Mouse (Mus musculus) small intestine, adult 2 months (tissue): ENCODE data around the gene Rp9. TPM values are rescaled to one million over a fixed set of nuclear protein-coding genes. Genes with fewer than 3 reads are reported as not detected.

ENCODE experiments used
- H3K27ac ChIP-seq: fragments of 200-500 bp; 2 replicates; pipeline ENCODE4 v1.5.1; 2012; ENCODE audit warnings: low read depth, low read length, control low read depth, inconsistent platforms; ENCODE audit not compliant: insufficient read depth
- H3K27me3 ChIP-seq: fragments of 200-500 bp; 2 replicates; pipeline ENCODE4 v1.6.1; 2012; ENCODE audit warnings: mild to moderate bottlenecking, moderate library complexity, low read length, inconsistent platforms; ENCODE audit not compliant: control insufficient read depth, insufficient read depth
- H3K36me3 ChIP-seq: fragments of 200-500 bp; 2 replicates; pipeline ENCODE4 v1.6.1; 2012; ENCODE audit warnings: mild to moderate bottlenecking, low read length, control low read depth, inconsistent platforms; ENCODE audit not compliant: control insufficient read depth, insufficient read depth
- H3K4me1 ChIP-seq: fragments of 200-500 bp; 2 replicates; pipeline ENCODE4 v1.6.1; 2012; ENCODE audit warnings: low read length, inconsistent platforms, mixed read lengths; ENCODE audit not compliant: control insufficient read depth, insufficient read depth, insufficient read length
- H3K4me3 ChIP-seq: fragments of 200-500 bp; 2 replicates; pipeline ENCODE4 v1.5.1; 2012; ENCODE audit warnings: low read depth, mild to moderate bottlenecking, control low read depth, inconsistent platforms, low read length, moderate library complexity
- CTCF ChIP-seq: fragments of 200-500 bp; IDR thresholded peaks from 2 replicates; pipeline ENCODE4 v1.5.1; 2012; ENCODE audit warnings: low read depth, mild to moderate bottlenecking, control low read depth, inconsistent platforms, low read length, moderate library complexity, mixed read lengths; ENCODE audit not compliant: insufficient replicate concordance, insufficient read length; ENCODE audit errors: extremely low read depth
- POLR2A ChIP-seq: fragments of 200-500 bp; IDR thresholded peaks from 2 replicates; pipeline ENCODE4 v1.6.1; 2012; ENCODE audit warnings: low read depth, mild to moderate bottlenecking, control low read depth, inconsistent platforms, low read length, moderate library complexity
- WGBS: fragments of 180-500 bp; shearing (Covaris S2); methylation state at CpG from one replicate; pipeline ENCODE4 v1.1.7; 2018; 5-methylcytosine and 5-hydroxymethylcytosine counted together
- polyA plus RNA-seq: library from polyadenylated mRNA; depleted of rRNA; stranded (reverse); fragments of >200 nt; gene quantifications from 2 replicates; pipeline ENCODE4 v1.2.3, GENCODE M21; 2012; rRNA removed

Gene Rp9
- polyA plus RNA-seq, 1 experiment, result 106 TPM

DNA sequence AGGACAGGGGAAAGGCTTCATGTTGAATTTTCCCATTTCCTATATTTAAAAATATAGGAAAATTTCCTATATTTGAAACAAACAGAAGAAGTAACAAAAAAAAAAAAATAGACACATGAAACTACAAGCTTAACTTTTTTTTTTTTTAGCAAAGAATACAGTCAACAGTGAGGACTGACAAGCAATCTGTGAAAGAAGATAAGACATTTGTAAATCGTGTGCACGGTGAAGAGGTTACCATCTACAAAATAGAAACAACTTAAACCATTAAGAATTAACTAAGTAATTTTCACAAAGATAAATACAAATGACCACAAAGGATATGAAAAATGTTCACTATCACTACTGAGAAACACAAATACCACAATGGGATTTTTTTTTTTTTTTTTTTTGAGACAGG lies 103.3 kb downstream of the Rp9 start:
- no peak overlapping the region for H3K4me3 ChIP-seq
- H3K27ac ChIP-seq, result no peak overlapping the region
- peaks cover 10% of the 10 kb centered on the region for H3K36me3 ChIP-seq
- 81% methylated on average over 2 of the region's 2 CpGs for WGBS
- no peaks in the 10 kb centered on the region; the same call in 1 of the 2 replicates for H3K4me1 ChIP-seq
- TF ChIP-seq CTCF (no peak), POLR2A (no peak)
- H3K27me3 ChIP-seq, result no peaks in the 10 kb centered on the region

Other genes with a start within 250 kb of the Rp9 start
- 4.3 and 8.9 TPM in 2 replicates for gene Zfp809, start 244.0 kb downstream of the Rp9 start, polyA plus RNA-seq
- gene Zfp599, start 209.8 kb downstream of the Rp9 start, polyA plus RNA-seq, result 0.13 and 0.16 TPM in 2 replicates
- gene Zfp810, start 162.1 kb downstream of the Rp9 start, polyA plus RNA-seq, result 1.7 and 2.6 TPM in 2 replicates
- 0.99 and 1.3 TPM in 2 replicates for gene Anln, start 80.6 kb downstream of the Rp9 start, polyA plus RNA-seq
- 0.20 and 0.23 TPM in 2 replicates for gene 9530077C05Rik, start 58.2 kb downstream of the Rp9 start, polyA plus RNA-seq
- gene Gm17545, start 15.5 kb downstream of the Rp9 start, polyA plus RNA-seq, result not detected in 2 replicates
- gene Bbs9, start 6.0 kb upstream of the Rp9 start, polyA plus RNA-seq, result 2.4 and 5.4 TPM in 2 replicates